Mouse (Mus musculus) hindbrain, postnatal 0 days (tissue): ENCODE measurements at regions not wholly inside any gene's neighbourhood (a gene's known extent, or its start where the extent isn't known, plus 50 kb on each side); places are given as distances from the start of the nearest gene placed in this dataset.

Experiments
- ATAC-seq: fragments of 200-750 bp; cut with Nextera tagmentation; 2 replicates; pipeline ENCODE4 v1.8.0; 2017; ENCODE audit warnings: mild to moderate bottlenecking, moderate TSS enrichment, moderate library complexity
- DNase-seq: peaks from one replicate; pipeline ENCODE4 v3.0.0-alpha.2; 2015; ENCODE audit warnings: low spot score
- H3K27ac ChIP-seq: fragments of 300-500 bp; sonication (generic); 2 replicates; pipeline ENCODE4 v1.5.1; 2014; ENCODE audit warnings: mild to moderate bottlenecking
- H3K27me3 ChIP-seq: fragments of 300-500 bp; sonication (generic); 2 replicates; pipeline ENCODE4 v1.6.1; 2014; ENCODE audit warnings: low read length, mixed read lengths; ENCODE audit not compliant: insufficient read depth
- H3K36me3 ChIP-seq: fragments of 300-500 bp; sonication (generic); 2 replicates; pipeline ENCODE4 v1.6.1; 2014; ENCODE audit warnings: low read length, mixed read lengths; ENCODE audit not compliant: insufficient read depth
- H3K4me1 ChIP-seq: fragments of 300-500 bp; sonication (generic); 2 replicates; pipeline ENCODE4 v1.6.1; 2014; ENCODE audit warnings: antibody characterized with exemption, low read length, mixed read lengths; ENCODE audit not compliant: insufficient read depth
- H3K4me2 ChIP-seq: fragments of 300-500 bp; sonication (generic); 2 replicates; pipeline ENCODE4 v1.6.1; 2014; ENCODE audit warnings: low read depth, mild to moderate bottlenecking, low read length, moderate library complexity, mixed read lengths
- H3K4me3 ChIP-seq: fragments of 300-500 bp; sonication (generic); 2 replicates; pipeline ENCODE4 v1.5.1; 2014; ENCODE audit warnings: low read length
- H3K9ac ChIP-seq: fragments of 300-500 bp; sonication (generic); replicated peaks from 2 replicates; pipeline ENCODE4 v1.6.1; 2014; ENCODE audit warnings: mild to moderate bottlenecking, low read length, moderate library complexity, mixed read lengths
- H3K9me3 ChIP-seq: fragments of 300-500 bp; sonication (generic); 2 replicates; pipeline ENCODE4 v1.6.1; 2016; ENCODE audit warnings: low read length, mixed read lengths
- CTCF ChIP-seq: IDR thresholded peaks from 2 replicates; pipeline ENCODE4 v1.5.1; 2016; ENCODE audit warnings: antibody characterized with exemption, control low read depth, low read depth
- WGBS: fragments of 180-500 bp; shearing (Covaris S2); extraction: QIAGEN DNeasy Blood & Tissue Kit; methylation state at CpG from one replicate; pipeline ENCODE4 v1.1.7; 2014; 5-methylcytosine and 5-hydroxymethylcytosine counted together

GRCm38 (mm10) chr10:87792346-87792745 lies 65.7 kb upstream of the Igf1 start:
- no peaks in the 10 kb centered on the region for H3K27me3 ChIP-seq
- no peaks in the 10 kb centered on the region for H3K4me1 ChIP-seq
- TF ChIP-seq CTCF = no peak
- ATAC-seq (no peak), DNase-seq (no peak)
- H3K4me3 ChIP-seq = no peak overlapping the region
- H3K27ac ChIP-seq = no peak overlapping the region
- H3K9ac ChIP-seq = no peak overlapping the region
- H3K9me3 ChIP-seq = no peaks in the 10 kb centered on the region
- no peak overlapping the region for H3K4me2 ChIP-seq
- H3K36me3 ChIP-seq = no peaks in the 10 kb centered on the region

- Histone ChIP-seq H3K4me1 (no peaks in the 10 kb centered on the region), H3K4me3 (no peak overlapping the region), H3K36me3 (no peaks in the 10 kb centered on the region), H3K9ac (no peak overlapping the region), H3K27ac (no peak overlapping the region), H3K9me3 (no peaks in the 10 kb centered on the region), H3K27me3 (no peaks in the 10 kb centered on the region), H3K4me2 (no peak overlapping the region)
- no peak for TF ChIP-seq CTCF
- WGBS = 74% methylated on average over 5 of the region's 5 CpGs
- DNase-seq (no peak), ATAC-seq (no peak)
These were observed 53.9 kb upstream of the Igf1 start for GRCm38 (mm10) chr10:87803936-87804791.

GRCm38 (mm10) chr10:87804792-87805082 lies 53.3 kb upstream of the Igf1 start:
- ATAC-seq (no peak), DNase-seq (no peak)
- Histone ChIP-seq H3K4me3 (no peak overlapping the region), H3K4me2 (no peak overlapping the region), H3K27me3 (no peaks in the 10 kb centered on the region), H3K9ac (no peak overlapping the region), H3K36me3 (no peaks in the 10 kb centered on the region), H3K4me1 (no peaks in the 10 kb centered on the region), H3K9me3 (no peaks in the 10 kb centered on the region), H3K27ac (no peak overlapping the region)
- 93% methylated on average over 1 of the region's 1 CpGs for WGBS
- TF ChIP-seq CTCF = no peak
